ENCODE assay signal across 18 mouse cellular contexts in the genomic region with DNA sequence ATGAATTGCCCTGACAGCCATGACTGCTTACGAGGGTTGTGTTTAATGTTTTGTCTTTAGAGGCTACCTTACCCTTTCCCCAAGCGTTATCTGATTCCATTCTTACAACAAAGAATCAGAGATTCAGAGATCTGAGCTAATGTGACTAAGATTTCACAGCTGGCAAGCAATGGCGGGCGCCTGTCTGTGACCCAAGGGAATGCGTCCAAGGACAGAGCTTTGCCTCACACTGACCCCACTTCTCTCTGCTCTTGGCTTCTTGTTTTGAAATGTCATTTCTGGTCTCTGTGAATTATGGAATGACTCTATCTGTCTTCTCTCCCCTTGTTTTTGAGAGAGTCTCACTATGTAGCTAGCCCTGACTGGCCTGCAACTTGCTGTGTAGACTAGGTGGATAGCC. TPM values are rescaled to one million over a fixed set of nuclear protein-coding genes. Genes with fewer than 3 reads are reported as not detected.
A peak's percentile ranks its signal among the peaks of the same experiment; 100 is the strongest.
DNase-seq lines count a peak whose midpoint lies in the region; ATAC-seq lines count a peak whose summit lies in the region.
"Had no signal": no experiment of that assay in that cellular context is flagged by ENCODE, and none has a peak within 500 bp of the region (broad histone marks: within the 10 kb centered on the region; RNA-seq: fewer than 3 reads in every experiment).

No protein-coding gene starts in this region.

- H3K4me2 ChIP-seq in kidney, embryonic 15.5 days: no peak overlapping the region
- H3K4me2 ChIP-seq in neural tube, embryonic 11.5 days (ENCODE audit: low read depth): no peak overlapping the region
- no peak overlapping the region for H3K4me2 ChIP-seq in embryonic facial prominence, embryonic 14.5 days (ENCODE audit: low read depth, low read length)
- H3K4me2 ChIP-seq: embryonic facial prominence, embryonic 15.5 days; heart, embryonic 11.5 days; neural tube, embryonic 15.5 days had no signal

- 30% methylated on average over 5 of the region's 5 CpGs for WGBS in kidney, embryonic 15.5 days
- WGBS in neural tube, embryonic 11.5 days: 73% methylated on average over 5 of the region's 5 CpGs
- WGBS in embryonic facial prominence, embryonic 14.5 days: 67% methylated on average over 5 of the region's 5 CpGs

- 0 out of 2 replicates have a peak overlapping the region, but pooled peaks have one; percentile 2 for H3K27ac ChIP-seq in kidney, embryonic 15.5 days
- 0 out of 2 replicates have a peak overlapping the region, but pooled peaks have one; percentile 36 for H3K27ac ChIP-seq in neural tube, embryonic 11.5 days (ENCODE audit: low read depth, low read length)
- H3K27ac ChIP-seq in embryonic facial prominence, embryonic 14.5 days (replicated peaks; ENCODE audit: low read depth, low read length): 0 out of 2 replicates have a peak overlapping the region, but pooled peaks have one; percentile 19
- H3K27ac ChIP-seq: embryonic facial prominence, embryonic 15.5 days; liver, embryonic 14.5 days; macrophage; neural tube, embryonic 15.5 days had no signal

- no peak for DNase-seq in kidney, adult 18-20 months
- no peak for DNase-seq in neural tube, embryonic 11.5 days (ENCODE audit: low spot score)
- no peak for DNase-seq in neural tube, embryonic 10.5 days (ENCODE audit: extremely low spot score, low spot score)
- DNase-seq in embryonic facial prominence, embryonic 14.5 days (ENCODE audit: low spot score): no peak
- no peak for DNase-seq in spleen, postnatal 36 days (ENCODE audit: low spot score in 2 of 2)
- no peak for DNase-seq in left cerebral cortex, postnatal 4 days
- DNase-seq: cerebellum, adult 11 months; heart, postnatal 36 days; layer of hippocampus, postnatal 36 days; right cerebral cortex, postnatal 4 days; thymus, adult 18-20 months had no signal

- no peaks in the 10 kb centered on the region for H3K27me3 ChIP-seq in kidney, embryonic 15.5 days
- no peaks in the 10 kb centered on the region for H3K27me3 ChIP-seq in neural tube, embryonic 11.5 days (ENCODE audit: control insufficient read depth, insufficient read depth, low read length)
- no peaks in the 10 kb centered on the region for H3K27me3 ChIP-seq in embryonic facial prominence, embryonic 14.5 days (replicated peaks; ENCODE audit: control insufficient read depth, insufficient read depth, low read length)
- H3K27me3 ChIP-seq: embryonic facial prominence, embryonic 15.5 days; neural tube, embryonic 15.5 days had no signal

- no peak for ATAC-seq in kidney, embryonic 15.5 days (replicated peaks; ENCODE audit: low FRiP score)
- no peak for ATAC-seq in neural tube, embryonic 11.5 days (ENCODE audit: insufficient read depth, low FRiP score, low TSS enrichment)
- ATAC-seq in embryonic facial prominence, embryonic 14.5 days (ENCODE audit: low read depth): no peak

- H3K9me3 ChIP-seq in kidney, embryonic 15.5 days (replicated peaks): no peaks in the 10 kb centered on the region
- no peaks in the 10 kb centered on the region for H3K9me3 ChIP-seq in neural tube, embryonic 11.5 days (ENCODE audit: control insufficient read depth, low read length)
- H3K9me3 ChIP-seq in embryonic facial prominence, embryonic 14.5 days (ENCODE audit: control insufficient read depth, low read length): no peaks in the 10 kb centered on the region
- H3K9me3 ChIP-seq: embryonic facial prominence, embryonic 15.5 days; G1E; neural tube, embryonic 15.5 days had no signal

- peaks cover 32% of the 10 kb centered on the region for H3K4me1 ChIP-seq in kidney, embryonic 15.5 days
- peaks cover 3% of the 10 kb centered on the region for H3K4me1 ChIP-seq in neural tube, embryonic 11.5 days (ENCODE audit: control insufficient read depth, insufficient read depth, low read length)
- H3K4me1 ChIP-seq in embryonic facial prominence, embryonic 14.5 days (ENCODE audit: control insufficient read depth, insufficient read depth, low read length): peaks cover 16% of the 10 kb centered on the region

- H3K9ac ChIP-seq in kidney, embryonic 15.5 days: no peak overlapping the region
- H3K9ac ChIP-seq in neural tube, embryonic 11.5 days (ENCODE audit: low read length): no peak overlapping the region
- H3K9ac ChIP-seq in embryonic facial prominence, embryonic 14.5 days (ENCODE audit: low read depth, low read length): no peak overlapping the region
- H3K9ac ChIP-seq: embryonic facial prominence, embryonic 15.5 days; liver, embryonic 14.5 days; neural tube, embryonic 15.5 days had no signal

- H3K36me3 ChIP-seq in kidney, embryonic 15.5 days: no peaks in the 10 kb centered on the region
- no peaks in the 10 kb centered on the region for H3K36me3 ChIP-seq in neural tube, embryonic 11.5 days (ENCODE audit: control insufficient read depth, insufficient read depth, low read length)
- no peaks in the 10 kb centered on the region for H3K36me3 ChIP-seq in embryonic facial prominence, embryonic 14.5 days (ENCODE audit: control insufficient read depth, insufficient read depth, low read length)
- H3K36me3 ChIP-seq: embryonic facial prominence, embryonic 15.5 days; neural tube, embryonic 15.5 days had no signal

- H3K4me3 ChIP-seq in kidney, embryonic 15.5 days (replicated peaks): no peak overlapping the region
- no peak overlapping the region for H3K4me3 ChIP-seq in neural tube, embryonic 11.5 days (ENCODE audit: low read depth, low read length)
- no peak overlapping the region for H3K4me3 ChIP-seq in embryonic facial prominence, embryonic 14.5 days (ENCODE audit: low read depth, low read length)
- H3K4me3 ChIP-seq: embryonic facial prominence, embryonic 15.5 days; neural tube, embryonic 15.5 days had no signal

- intact Hi-C loops in left cerebral cortex, postnatal 4 days (cut with DNase I): no loop called here

RNA-seq across cellular contexts. Expression of a gene that starts 17.8 kb away (rescaled TPM):
- 13.8 and 15.1 TPM in 2 replicates for polyA plus RNA-seq in kidney, embryonic 15.5 days (2015; fragmentation: Nextera tagmentation; extraction: Ambion mirVana)
- polyA plus RNA-seq in neural tube, embryonic 11.5 days (2014; fragmentation: Nextera tagmentation; extraction: Ambion mirVana): 31.7 and 33.5 TPM in 2 replicates
- 15.8 and 18.7 TPM in 2 replicates for polyA plus RNA-seq in embryonic facial prominence, embryonic 14.5 days (2014; fragmentation: Nextera tagmentation; extraction: Ambion mirVana)
- 10 to 100 TPM; 26.3 to 28.9 TPM for total RNA-seq in left cerebral cortex, postnatal 4 days (2021)

RNA-seq across cellular contexts. Expression of a gene that starts 17.9 kb away (rescaled TPM):
- 29.2 and 33.6 TPM in 2 replicates for polyA plus RNA-seq in kidney, embryonic 15.5 days (2015; fragmentation: Nextera tagmentation; extraction: Ambion mirVana)
- polyA plus RNA-seq in neural tube, embryonic 11.5 days (2014; fragmentation: Nextera tagmentation; extraction: Ambion mirVana): 27.9 and 29.7 TPM in 2 replicates
- 26.7 and 29.6 TPM in 2 replicates for polyA plus RNA-seq in embryonic facial prominence, embryonic 14.5 days (2014; fragmentation: Nextera tagmentation; extraction: Ambion mirVana)
- 10 to 100 TPM; 28.1 to 28.2 TPM for total RNA-seq in left cerebral cortex, postnatal 4 days (2021)

RNA-seq across cellular contexts. Expression of a gene that starts 46.1 kb away (rescaled TPM):
- polyA plus RNA-seq in kidney, embryonic 15.5 days (2015; fragmentation: Nextera tagmentation; extraction: Ambion mirVana): 19.3 and 21.8 TPM in 2 replicates
- polyA plus RNA-seq in neural tube, embryonic 11.5 days (2014; fragmentation: Nextera tagmentation; extraction: Ambion mirVana): 18.7 and 19.7 TPM in 2 replicates
- 16.7 and 18.7 TPM in 2 replicates for polyA plus RNA-seq in embryonic facial prominence, embryonic 14.5 days (2014; fragmentation: Nextera tagmentation; extraction: Ambion mirVana)
- total RNA-seq in left cerebral cortex, postnatal 4 days (2021): 10 to 100 TPM; 34.0 to 39.8 TPM
